Mouse (Mus musculus): Measurements from ENCODE around the gene Phf21b. TPM values are rescaled to one million over a fixed set of nuclear protein-coding genes. Genes with fewer than 3 reads are reported as not detected.
"Not testable (repeated sequence)": the region's sequence is repeated elsewhere in the genome, so short reads cannot be mapped to it uniquely, and the experiment has no call there.

Phf21b gene
- polyA plus RNA-seq (2011; ENCODE audit: insufficient read length, low read depth, missing spikeins) = 0.90 TPM in 1 of 2 replicates, not detected in the other

GRCm38 (mm10) chr15:84856006-84856995, at the start of gene Phf21b:
Gene Phf21b, minus strand, starts transcription at chr15:84856049.
- Histone ChIP-seq H3K27ac (ENCODE audit: insufficient read depth, low read length) (no peak within 1 kb of the TSS), H3K4me3 (ENCODE audit: insufficient read depth, low read length) (peak within 1 kb of the TSS; percentile 50), H3K4me1 (ENCODE audit: control insufficient read depth, insufficient read depth, low read length) (no peaks in the 10 kb centered on the region)
- TF ChIP-seq POLR2A (IDR thresholded peaks at IDR 0.05; ENCODE audit: low read depth, low read length) = peak; percentile 78
- TF ChIP-seq CTCF (IDR thresholded peaks at IDR 0.05; ENCODE audit: borderline replicate concordance, insufficient read depth, low read length) = no peak

GRCm38 (mm10) chr15:84903843-84904385, 48.1 kb upstream of the Phf21b start:
- no peaks in the 10 kb centered on the region for H3K4me1 ChIP-seq (ENCODE audit: control insufficient read depth, insufficient read depth, low read length)
- H3K27ac ChIP-seq (ENCODE audit: insufficient read depth, low read length) = no peak overlapping the region

GRCm38 (mm10) chr15:84898077-84898476, 42.2 kb upstream of the Phf21b start:
- no peak overlapping the region for H3K27ac ChIP-seq (ENCODE audit: insufficient read depth, low read length)
- no peak overlapping the region for H3K4me3 ChIP-seq (ENCODE audit: insufficient read depth, low read length)
- TF ChIP-seq POLR2A (IDR thresholded peaks at IDR 0.05; ENCODE audit: low read depth, low read length) (no peak), CTCF (IDR thresholded peaks at IDR 0.05; ENCODE audit: borderline replicate concordance, insufficient read depth, low read length) (no peak)
- H3K4me1 ChIP-seq (ENCODE audit: control insufficient read depth, insufficient read depth, low read length) = no peaks in the 10 kb centered on the region

More at GRCm38 (mm10) chr15:84903843-84904385, 48.1 kb upstream of the Phf21b start:
- H3K4me3 ChIP-seq (ENCODE audit: insufficient read depth, low read length) = no peak overlapping the region
- TF ChIP-seq CTCF (IDR thresholded peaks at IDR 0.05; ENCODE audit: borderline replicate concordance, insufficient read depth, low read length) = no peak
- TF ChIP-seq POLR2A (IDR thresholded peaks at IDR 0.05; ENCODE audit: low read depth, low read length) = no peak

- no peak overlapping the region for H3K4me3 ChIP-seq (ENCODE audit: insufficient read depth, low read length)
- no peak for TF ChIP-seq POLR2A (IDR thresholded peaks at IDR 0.05; ENCODE audit: low read depth, low read length)
- TF ChIP-seq CTCF (IDR thresholded peaks at IDR 0.05; ENCODE audit: borderline replicate concordance, insufficient read depth, low read length) = no peak
- H3K27ac ChIP-seq (ENCODE audit: insufficient read depth, low read length) = no peak overlapping the region
- H3K4me1 ChIP-seq (ENCODE audit: control insufficient read depth, insufficient read depth, low read length) = no peaks in the 10 kb centered on the region
Observed at GRCm38 (mm10) chr15:84896664-84897063, 40.8 kb upstream of the Phf21b start.

GRCm38 (mm10) chr15:84896216-84896615, 40.4 kb upstream of the Phf21b start:
- not testable (repeated sequence) for H3K4me1 ChIP-seq (ENCODE audit: control insufficient read depth, insufficient read depth, low read length); H3K4me3 ChIP-seq (ENCODE audit: insufficient read depth, low read length); H3K27ac ChIP-seq (ENCODE audit: insufficient read depth, low read length)

- Histone ChIP-seq H3K27ac (ENCODE audit: insufficient read depth, low read length) (no peak overlapping the region), H3K4me3 (ENCODE audit: insufficient read depth, low read length) (no peak overlapping the region), H3K4me1 (ENCODE audit: control insufficient read depth, insufficient read depth, low read length) (no peaks in the 10 kb centered on the region)
- TF ChIP-seq CTCF (IDR thresholded peaks at IDR 0.05; ENCODE audit: borderline replicate concordance, insufficient read depth, low read length) (peak; percentile 70; the same call in 1 of the 2 replicates), POLR2A (IDR thresholded peaks at IDR 0.05; ENCODE audit: low read depth, low read length) (no peak)
Observed at GRCm38 (mm10) chr15:84891658-84892057, 35.8 kb upstream of the Phf21b start.

GRCm38 (mm10) chr15:84891246-84891645, 35.4 kb upstream of the Phf21b start:
- TF ChIP-seq CTCF (IDR thresholded peaks at IDR 0.05; ENCODE audit: borderline replicate concordance, insufficient read depth, low read length) (no peak), POLR2A (IDR thresholded peaks at IDR 0.05; ENCODE audit: low read depth, low read length) (no peak)
- Histone ChIP-seq H3K27ac (ENCODE audit: insufficient read depth, low read length) (no peak overlapping the region), H3K4me3 (ENCODE audit: insufficient read depth, low read length) (no peak overlapping the region), H3K4me1 (ENCODE audit: control insufficient read depth, insufficient read depth, low read length) (no peaks in the 10 kb centered on the region)

- Histone ChIP-seq H3K4me3 (ENCODE audit: insufficient read depth, low read length) (no peak overlapping the region), H3K4me1 (ENCODE audit: control insufficient read depth, insufficient read depth, low read length) (no peaks in the 10 kb centered on the region), H3K27ac (ENCODE audit: insufficient read depth, low read length) (no peak overlapping the region)
- TF ChIP-seq CTCF (IDR thresholded peaks at IDR 0.05; ENCODE audit: borderline replicate concordance, insufficient read depth, low read length) (no peak), POLR2A (IDR thresholded peaks at IDR 0.05; ENCODE audit: low read depth, low read length) (no peak)
Observed at GRCm38 (mm10) chr15:84888066-84888465, 32.2 kb upstream of the Phf21b start.

- Histone ChIP-seq H3K4me3 (ENCODE audit: insufficient read depth, low read length) (no peak overlapping the region), H3K27ac (ENCODE audit: insufficient read depth, low read length) (no peak overlapping the region), H3K4me1 (ENCODE audit: control insufficient read depth, insufficient read depth, low read length) (no peaks in the 10 kb centered on the region; the same call in 1 of the 2 replicates)
- TF ChIP-seq POLR2A (IDR thresholded peaks at IDR 0.05; ENCODE audit: low read depth, low read length) (no peak), CTCF (IDR thresholded peaks at IDR 0.05; ENCODE audit: borderline replicate concordance, insufficient read depth, low read length) (no peak)
Observed at GRCm38 (mm10) chr15:84877029-84877815, 21.4 kb upstream of the Phf21b start.

Data from embryonic fibroblast, embryonic 13.5 days (primary cell).